Mouse (Mus musculus): ENCODE measurements around the gene Mrps27. TPM values are rescaled to one million over a fixed set of nuclear protein-coding genes. Genes with fewer than 3 reads are reported as not detected.

Gene Mrps27
- polyA plus RNA-seq, 1 experiment, result 14.7 TPM

GRCm38 (mm10) chr13:99464551-99464950 lies 120.0 kb downstream of the Mrps27 start:
- Histone ChIP-seq H3K4me3 (replicated peaks; ENCODE audit: control insufficient read depth, low read depth, low read length) (no peak overlapping the region), H3K27ac (ENCODE audit: control insufficient read depth, insufficient read depth, low read depth, low read length, poor library complexity) (no peak overlapping the region), H3K4me1 (ENCODE audit: control insufficient read depth, insufficient read depth, low read length) (no peaks in the 10 kb centered on the region)
- no peak for TF ChIP-seq POLR2A (IDR thresholded peaks at IDR 0.05; ENCODE audit: borderline replicate concordance, control insufficient read depth, low read depth, low read length)
- TF ChIP-seq CTCF (IDR thresholded peaks at IDR 0.05; ENCODE audit: control insufficient read depth, insufficient read depth, low read length), result no peak
- 78% methylated on average over 4 of the region's 4 CpGs for WGBS

Other genes with a start within 250 kb of the Mrps27 start
- 0.40 and 1.1 TPM in 2 replicates for gene Zfp366, start 160.0 kb upstream of the Mrps27 start, polyA plus RNA-seq (2011; ENCODE audit: insufficient read depth, insufficient read length, low replicate concordance, missing spikeins)
- gene Ptcd2, start 81 bp upstream of the Mrps27 start, polyA plus RNA-seq (2011; ENCODE audit: insufficient read depth, insufficient read length, low replicate concordance, missing spikeins), result 7.0 and 20.1 TPM in 2 replicates
- 1.4 and 4.5 TPM in 2 replicates for gene Map1b, start 171.8 kb downstream of the Mrps27 start, polyA plus RNA-seq (2011; ENCODE audit: insufficient read depth, insufficient read length, low replicate concordance, missing spikeins)

All from bone marrow, adult 2 months (tissue).